Mouse (Mus musculus): Measurements from ENCODE around the gene Gm28041. TPM values are rescaled to one million over a fixed set of nuclear protein-coding genes. Genes with fewer than 3 reads are reported as not detected.
"Not testable (repeated sequence)": the region's sequence is repeated elsewhere in the genome, so short reads cannot be mapped to it uniquely, and the experiment has no call there.

Gene Gm28041
- 0.32 and 0.45 TPM in 2 replicates for polyA plus RNA-seq (2012; rRNA removed)

GRCm38 (mm10) chr13:67375050-67375911 lies at the start of gene Gm28041, which contains the start of gene Zfp456:
Gm28041 (minus strand) TSS chr13:67375733.
Zfp456 (minus strand) TSS chr13:67375810.
- peak; percentile 35 for DNase-seq (ENCODE audit: low spot score)

- DNase-seq (ENCODE audit: low spot score) = not testable (repeated sequence)
These were observed 47.0 kb upstream of the Gm28041 start for GRCm38 (mm10) chr13:67422532-67422931.

- DNase-seq (ENCODE audit: low spot score) = no peak
These were observed 45.8 kb upstream of the Gm28041 start, which contains the start of gene Zfp459 for GRCm38 (mm10) chr13:67421207-67421857. Zfp459 (minus strand) TSS chr13:67421418.

GRCm38 (mm10) chr13:67420558-67421206 lies 45.1 kb upstream of the Gm28041 start:
- DNase-seq (ENCODE audit: low spot score) = peak; percentile 38

- no peak for DNase-seq (ENCODE audit: low spot score)
These were observed 41.3 kb upstream of the Gm28041 start for GRCm38 (mm10) chr13:67416811-67417210.

- no peak for DNase-seq (ENCODE audit: low spot score)
These were observed 40.2 kb upstream of the Gm28041 start for GRCm38 (mm10) chr13:67415759-67416158.

- not testable (repeated sequence) for DNase-seq (ENCODE audit: low spot score)
These were observed 38.1 kb upstream of the Gm28041 start for GRCm38 (mm10) chr13:67413634-67414033.

- DNase-seq (ENCODE audit: low spot score) = peak; percentile 43
These were observed 23.8 kb upstream of the Gm28041 start, which contains the start of gene Zfp429 for GRCm38 (mm10) chr13:67399183-67399903. Zfp429 (minus strand) TSS chr13:67399819.

- DNase-seq (ENCODE audit: low spot score) = not testable (repeated sequence)
These were observed 722 bp upstream of the Gm28041 start for GRCm38 (mm10) chr13:67376255-67376654.

- DNase-seq (ENCODE audit: low spot score) = peak; percentile 53
These were observed 15.3 kb downstream of the Gm28041 start, which contains the start of the genes Gm28044 and Zfp953 for GRCm38 (mm10) chr13:67360131-67360744. Gm28044 (minus strand) TSS chr13:67360536. Zfp953 (minus strand) TSS chr13:67360605.

GRCm38 (mm10) chr13:67351854-67352253 lies 23.7 kb downstream of the Gm28041 start:
- DNase-seq (ENCODE audit: low spot score) = no peak

GRCm38 (mm10) chr13:67343422-67343821 lies 32.1 kb downstream of the Gm28041 start:
- no peak for DNase-seq (ENCODE audit: low spot score)

- DNase-seq (ENCODE audit: low spot score) = no peak
These were observed 42.7 kb downstream of the Gm28041 start for GRCm38 (mm10) chr13:67332877-67333276.

- DNase-seq (ENCODE audit: low spot score) = peak; percentile 49
These were observed 43.4 kb downstream of the Gm28041 start, which contains the start of gene Zfp595 for GRCm38 (mm10) chr13:67332019-67332724. Zfp595 (minus strand) TSS chr13:67332570.

- DNase-seq (ENCODE audit: low spot score) = no peak
These were observed 68.8 kb downstream of the Gm28041 start for GRCm38 (mm10) chr13:67306718-67307117.

- DNase-seq (ENCODE audit: low spot score) = peak; percentile 56
These were observed 69.5 kb downstream of the Gm28041 start, which contains the start of gene Zfp457 for GRCm38 (mm10) chr13:67305822-67306672. Zfp457 (minus strand) TSS chr13:67306485.
